Mouse (Mus musculus) heart, postnatal 14 days (tissue): Measurements from ENCODE around the gene Grik3. TPM values are rescaled to one million over a fixed set of nuclear protein-coding genes. Genes with fewer than 3 reads are reported as not detected.

Experiments used
- microRNA-seq, 2 experiments: library from miRNA; unstranded; fragments of <30 nt; microRNA quantifications; one replicate each; pipeline ENCODE4 v1.2.0; 2021 to 2022
- total RNA-seq, 2 experiments: library from RNA; stranded (reverse); gene quantifications; 2 replicates each; pipeline ENCODE4 v1.2.3; 2021

Grik3 gene
- total RNA-seq, 2 experiments from 2014 or later = 0.05 TPM

Small RNAs within 50 kb of the gene (microRNA-seq; reads per million reads assigned to microRNA genes)
- 0 reads per million in 2 experiments for gene Mir692-2
